ENCODE assay signal across 9 mouse cellular contexts in the genomic region with DNA sequence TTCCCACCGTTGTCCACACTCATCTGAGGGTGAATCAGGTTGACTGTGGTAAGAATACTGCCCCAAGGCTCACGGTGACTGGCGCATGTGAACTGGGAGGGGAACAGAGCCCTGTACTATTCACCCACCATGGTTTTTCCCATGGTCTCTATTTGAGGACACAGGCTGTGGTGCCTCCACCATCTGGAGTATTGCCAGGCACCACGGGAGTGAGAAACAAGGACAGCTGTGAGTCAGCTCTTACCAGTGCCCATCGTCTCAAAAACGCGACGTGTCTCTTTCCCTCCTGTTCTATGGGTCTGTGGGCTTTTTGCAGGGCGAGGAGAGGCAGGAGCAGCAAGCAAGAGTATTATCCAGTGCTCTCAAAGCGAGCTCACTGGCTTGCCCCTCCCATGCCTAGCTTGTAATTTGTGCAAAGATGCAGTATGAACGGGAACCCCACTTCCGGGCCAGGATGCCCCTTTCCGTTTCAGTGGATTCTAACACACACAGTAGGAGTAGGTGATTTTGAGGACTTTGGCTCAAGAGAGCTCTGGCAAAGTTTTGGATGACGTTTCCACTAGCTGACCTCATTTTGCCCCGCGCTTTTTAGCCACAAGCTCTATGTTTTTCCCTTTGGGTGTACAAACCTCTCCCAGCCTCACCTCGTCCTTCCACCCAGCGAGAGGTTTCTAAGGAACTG. TPM values are rescaled to one million over a fixed set of nuclear protein-coding genes. Genes with fewer than 3 reads are reported as not detected.
DNase-seq lines count a peak whose midpoint lies in the region; ATAC-seq and TF ChIP-seq lines count a peak whose summit lies in the region.
"Had no signal": no experiment of that assay in that cellular context is flagged by ENCODE, and none has a peak within 500 bp of the region (broad histone marks: within the 10 kb centered on the region; RNA-seq: fewer than 3 reads in every experiment).

No protein-coding gene starts in this region.

- no peak for TF ChIP-seq POLR2A in lung, adult 2 months (IDR thresholded peaks at IDR 0.05; ENCODE audit: borderline replicate concordance, extremely low read depth, low read depth, low read length)

- no peaks in the 10 kb centered on the region for H3K36me3 ChIP-seq in forebrain, embryonic 10.5 days (replicated peaks)
- H3K36me3 ChIP-seq in forebrain, embryonic 12.5 days (replicated peaks): no peaks in the 10 kb centered on the region
- no peaks in the 10 kb centered on the region for H3K36me3 ChIP-seq in intestine, embryonic 16.5 days (ENCODE audit: control insufficient read depth, insufficient read depth, low read length)
- H3K36me3 ChIP-seq in stomach, embryonic 15.5 days: no peaks in the 10 kb centered on the region
- H3K36me3 ChIP-seq: liver, embryonic 15.5 days had no signal

- WGBS in forebrain, embryonic 10.5 days: 79% methylated on average over 18 of the region's 18 CpGs
- 75% methylated on average over 18 of the region's 18 CpGs for WGBS in forebrain, embryonic 12.5 days
- 45% methylated on average over 18 of the region's 18 CpGs for WGBS in lung, adult 2 months
- 68% methylated on average over 18 of the region's 18 CpGs for WGBS in intestine, embryonic 16.5 days
- 68% methylated on average over 18 of the region's 18 CpGs for WGBS in stomach, embryonic 15.5 days

- TF ChIP-seq CTCF in lung, adult 2 months (IDR thresholded peaks at IDR 0.05; ENCODE audit: insufficient read depth, low read length): no peak

- 0 out of 2 replicates have a peak, but pooled peaks cover 7% of the 10 kb centered on the region for H3K27me3 ChIP-seq in forebrain, embryonic 10.5 days (ENCODE audit: poor library complexity, severe bottlenecking)
- no peaks in the 10 kb centered on the region for H3K27me3 ChIP-seq in forebrain, embryonic 12.5 days
- no peaks in the 10 kb centered on the region for H3K27me3 ChIP-seq in intestine, embryonic 16.5 days (replicated peaks; ENCODE audit: control insufficient read depth, insufficient read depth, low read length)
- H3K27me3 ChIP-seq in stomach, embryonic 15.5 days (replicated peaks): no peaks in the 10 kb centered on the region
- H3K27me3 ChIP-seq: liver, embryonic 15.5 days had no signal

- no peak for ATAC-seq in forebrain, embryonic 12.5 days (ENCODE audit: low FRiP score)
- ATAC-seq in intestine, embryonic 16.5 days: no peak
- no peak for ATAC-seq in stomach, embryonic 15.5 days (ENCODE audit: insufficient read depth, low FRiP score, low read depth)

- no peaks in the 10 kb centered on the region for H3K9me3 ChIP-seq in forebrain, embryonic 10.5 days
- no peaks in the 10 kb centered on the region for H3K9me3 ChIP-seq in forebrain, embryonic 12.5 days
- no peaks in the 10 kb centered on the region for H3K9me3 ChIP-seq in intestine, embryonic 16.5 days (ENCODE audit: control insufficient read depth, low read length)
- H3K9me3 ChIP-seq in stomach, embryonic 15.5 days: no peaks in the 10 kb centered on the region
- H3K9me3 ChIP-seq: liver, embryonic 15.5 days had no signal

- H3K9ac ChIP-seq in forebrain, embryonic 12.5 days: no peak overlapping the region
- no peak overlapping the region for H3K9ac ChIP-seq in intestine, embryonic 16.5 days (ENCODE audit: low read depth, low read length)
- no peak overlapping the region for H3K9ac ChIP-seq in stomach, embryonic 15.5 days
- H3K9ac ChIP-seq: liver, embryonic 15.5 days had no signal

- peak; percentile 26 for DNase-seq in forebrain, embryonic 10.5 days (ENCODE audit: extremely low spot score, low spot score)
- DNase-seq in lung, adult 2 months: peak; percentile 49
- DNase-seq in lung, postnatal 14 days: no peak
- DNase-seq in gastrocnemius, postnatal 14 days: no peak
- no peak for DNase-seq in left cerebral cortex, postnatal 14 days (ENCODE audit: low spot score in 2 of 2)

- H3K4me2 ChIP-seq in forebrain, embryonic 12.5 days: no peak overlapping the region
- H3K4me2 ChIP-seq in intestine, embryonic 16.5 days (ENCODE audit: low read depth, low read length): 0 out of 2 replicates have a peak overlapping the region, but pooled peaks have one; percentile 2
- peak overlapping the region; percentile 11; the same call in 1 of the 2 replicates for H3K4me2 ChIP-seq in stomach, embryonic 15.5 days
- H3K4me2 ChIP-seq: liver, embryonic 15.5 days had no signal

- H3K27ac ChIP-seq in forebrain, embryonic 10.5 days: peak overlapping the region; percentile 65
- no peak overlapping the region for H3K27ac ChIP-seq in forebrain, embryonic 12.5 days
- H3K27ac ChIP-seq in intestine, embryonic 16.5 days (ENCODE audit: low read length): peak overlapping the region; percentile 29; the same call in 1 of the 2 replicates
- peak overlapping the region; percentile 55 for H3K27ac ChIP-seq in stomach, embryonic 15.5 days
- H3K27ac ChIP-seq: liver, embryonic 15.5 days had no signal

- H3K4me3 ChIP-seq in forebrain, embryonic 10.5 days: no peak overlapping the region
- H3K4me3 ChIP-seq in forebrain, embryonic 12.5 days (replicated peaks): no peak overlapping the region
- no peak overlapping the region for H3K4me3 ChIP-seq in lung, adult 2 months (replicated peaks; ENCODE audit: extremely low read depth, low read depth, low read length)
- H3K4me3 ChIP-seq in intestine, embryonic 16.5 days (ENCODE audit: low read length): no peak overlapping the region
- H3K4me3 ChIP-seq in stomach, embryonic 15.5 days (replicated peaks): no peak overlapping the region
- H3K4me3 ChIP-seq: liver, embryonic 15.5 days had no signal

- intact Hi-C loops in gastrocnemius, postnatal 14 days (cut with DNase I; ENCODE audit: low total_unique reads): no loop called here
- intact Hi-C loops in left cerebral cortex, postnatal 14 days (cut with DNase I): no loop called here

- peaks cover 38% of the 10 kb centered on the region for H3K4me1 ChIP-seq in forebrain, embryonic 10.5 days
- peaks cover 23% of the 10 kb centered on the region for H3K4me1 ChIP-seq in forebrain, embryonic 12.5 days
- peaks cover 4% of the 10 kb centered on the region; the same call in 1 of the 2 replicates for H3K4me1 ChIP-seq in lung, adult 2 months (ENCODE audit: control insufficient read depth, insufficient read depth, low read length)
- H3K4me1 ChIP-seq in intestine, embryonic 16.5 days (ENCODE audit: control insufficient read depth, insufficient read depth, low read length): peaks cover 37% of the 10 kb centered on the region
- peaks cover 18% of the 10 kb centered on the region for H3K4me1 ChIP-seq in stomach, embryonic 15.5 days

RNA-seq across cellular contexts. Expression of a gene that starts 53.4 kb away (rescaled TPM):
- 22.1 and 26.3 TPM in 2 replicates for polyA plus RNA-seq in forebrain, embryonic 10.5 days (2016; fragmentation: Nextera tagmentation; extraction: Ambion mirVana)
- polyA plus RNA-seq in forebrain, embryonic 12.5 days (2016; fragmentation: Nextera tagmentation; extraction: Ambion mirVana): 18.8 and 19.6 TPM in 2 replicates
- polyA plus RNA-seq in lung, adult 2 months (2012; rRNA removed): 22.3 and 24.5 TPM in 2 replicates
- 10.0 and 10.6 TPM in 2 replicates for polyA plus RNA-seq in intestine, embryonic 16.5 days (2015; fragmentation: Nextera tagmentation; extraction: Ambion mirVana)
- 17.4 and 19.9 TPM in 2 replicates for polyA plus RNA-seq in stomach, embryonic 15.5 days (2015; fragmentation: Nextera tagmentation; extraction: Ambion mirVana)
- total RNA-seq in gastrocnemius, postnatal 14 days (2021): 1 to 10 TPM; 4.9 to 6.1 TPM
- total RNA-seq in left cerebral cortex, postnatal 14 days (2021): 10 to 100 TPM in 1 of 2 experiments, 1 to 10 TPM in 1; 9.3 to 10.5 TPM

Comparison
In these comparisons a context has a peak if more than half of its experiments do, and no peak if none do; other contexts are left out.
1. DNase-seq: peak in forebrain, embryonic 10.5 days (single experiment) and lung, adult 2 months (single experiment); none in lung, postnatal 14 days (single experiment), gastrocnemius, postnatal 14 days (single experiment) and left cerebral cortex, postnatal 14 days (0 of 2).